Mouse (Mus musculus) stomach, embryonic 14.5 days (tissue): ENCODE data around the gene Serpina3c. TPM values are rescaled to one million over a fixed set of nuclear protein-coding genes. Genes with fewer than 3 reads are reported as not detected.

Source experiments
- ATAC-seq: fragments of 200-750 bp; cut with Nextera tagmentation; 2 replicates; pipeline ENCODE4 v1.8.0; 2017; ENCODE audit warnings: low read depth, moderate TSS enrichment; ENCODE audit not compliant: insufficient number of reproducible peaks, insufficient read depth, low FRiP score
- H3K27ac ChIP-seq: fragments of 300-500 bp; sonication (generic); 2 replicates; pipeline ENCODE4 v1.5.1; 2014; ENCODE audit warnings: mild to moderate bottlenecking, low read length, moderate library complexity, mixed read lengths
- H3K27me3 ChIP-seq: fragments of 300-500 bp; sonication (generic); 2 replicates; pipeline ENCODE4 v1.6.1; 2014; ENCODE audit warnings: low read length, control low read depth, mixed read lengths; ENCODE audit not compliant: control insufficient read depth, insufficient read depth
- H3K36me3 ChIP-seq: fragments of 300-500 bp; sonication (generic); 2 replicates; pipeline ENCODE4 v1.6.1; 2014; ENCODE audit warnings: mild to moderate bottlenecking, control low read depth, low read length, moderate library complexity, mixed read lengths; ENCODE audit not compliant: control insufficient read depth, insufficient read depth
- H3K4me1 ChIP-seq: fragments of 300-500 bp; sonication (generic); 2 replicates; pipeline ENCODE4 v1.6.1; 2014; ENCODE audit warnings: low read length, control low read depth, mixed read lengths; ENCODE audit not compliant: control insufficient read depth, insufficient read depth
- H3K4me2 ChIP-seq: fragments of 300-500 bp; sonication (generic); replicated peaks from 2 replicates; pipeline ENCODE4 v1.6.1; 2014; ENCODE audit warnings: low read depth, low read length, control low read depth
- H3K4me3 ChIP-seq: fragments of 300-500 bp; sonication (generic); 2 replicates; pipeline ENCODE4 v1.5.1; 2014; ENCODE audit warnings: low read depth, low read length, control low read depth
- H3K9ac ChIP-seq: fragments of 300-500 bp; sonication (generic); replicated peaks from 2 replicates; pipeline ENCODE4 v1.6.1; 2014; ENCODE audit warnings: low read depth, mild to moderate bottlenecking, control low read depth, low read length, moderate library complexity, mixed read lengths
- H3K9me3 ChIP-seq: fragments of 300-500 bp; sonication (generic); 2 replicates; pipeline ENCODE4 v1.6.1; 2016; ENCODE audit warnings: low read depth, low read length, control low read depth; ENCODE audit not compliant: control insufficient read depth
- WGBS: fragments of 180-500 bp; shearing (Covaris S2); extraction: QIAGEN DNeasy Blood & Tissue Kit; methylation state at CpG from one replicate; pipeline ENCODE4 v1.1.7; 2014; 5-methylcytosine and 5-hydroxymethylcytosine counted together
- polyA plus RNA-seq: library from polyadenylated mRNA; unstranded; fragments of >200 nt; fragmentation: Nextera tagmentation; extraction: Ambion mirVana; gene quantifications from 2 replicates; pipeline ENCODE4 v1.2.1, GENCODE M21; 2014

Serpina3c gene
- not detected in 2 replicates for polyA plus RNA-seq

GRCm38 (mm10) chr12:104153656-104154055 lies at the start of gene Serpina3c:
Gene Serpina3c, minus strand, starts transcription at chr12:104153870.
- no peak for ATAC-seq
- Histone ChIP-seq H3K27ac (no peak within 1 kb of the TSS), H3K4me2 (no peak within 1 kb of the TSS), H3K27me3 (no peaks in the 10 kb centered on the region), H3K36me3 (no peaks in the 10 kb centered on the region), H3K4me3 (no peak within 1 kb of the TSS), H3K9me3 (no peaks in the 10 kb centered on the region), H3K4me1 (no peaks in the 10 kb centered on the region), H3K9ac (no peak within 1 kb of the TSS)
- WGBS: 89% methylated on average over 2 of the region's 2 CpGs

GRCm38 (mm10) chr12:104190852-104191251 lies 37.2 kb upstream of the Serpina3c start:
- no peak overlapping the region for H3K9ac ChIP-seq
- H3K27me3 ChIP-seq: no peaks in the 10 kb centered on the region
- no peak overlapping the region for H3K4me3 ChIP-seq
- no peaks in the 10 kb centered on the region for H3K36me3 ChIP-seq
- no peaks in the 10 kb centered on the region for H3K9me3 ChIP-seq
- H3K27ac ChIP-seq: no peak overlapping the region
- no peak overlapping the region for H3K4me2 ChIP-seq
- H3K4me1 ChIP-seq: no peaks in the 10 kb centered on the region
- no peak for ATAC-seq

- H3K9me3 ChIP-seq: no peaks in the 10 kb centered on the region
- H3K4me2 ChIP-seq: no peak overlapping the region
These were observed 35.6 kb upstream of the Serpina3c start for GRCm38 (mm10) chr12:104189246-104189645.

GRCm38 (mm10) chr12:104186041-104186581 lies 32.4 kb upstream of the Serpina3c start:
- no peak overlapping the region for H3K4me2 ChIP-seq
- no peak for ATAC-seq

More at GRCm38 (mm10) chr12:104189246-104189645, 35.6 kb upstream of the Serpina3c start:
- Histone ChIP-seq H3K36me3 (no peaks in the 10 kb centered on the region), H3K4me1 (no peaks in the 10 kb centered on the region), H3K27me3 (no peaks in the 10 kb centered on the region), H3K27ac (no peak overlapping the region), H3K4me3 (no peak overlapping the region), H3K9ac (no peak overlapping the region)
- 68% methylated on average over 2 of the region's 2 CpGs for WGBS
- ATAC-seq: no peak

GRCm38 (mm10) chr12:104185046-104185445 lies 31.4 kb upstream of the Serpina3c start:
- ATAC-seq: no peak
- no peak overlapping the region for H3K27ac ChIP-seq
- no peaks in the 10 kb centered on the region for H3K27me3 ChIP-seq
- no peak overlapping the region for H3K9ac ChIP-seq
- no peak overlapping the region for H3K4me3 ChIP-seq
- H3K9me3 ChIP-seq: no peaks in the 10 kb centered on the region
- no peaks in the 10 kb centered on the region for H3K36me3 ChIP-seq
- no peaks in the 10 kb centered on the region for H3K4me1 ChIP-seq
- 73% methylated on average over 4 of the region's 4 CpGs for WGBS
- no peak overlapping the region for H3K4me2 ChIP-seq

More at GRCm38 (mm10) chr12:104186041-104186581, 32.4 kb upstream of the Serpina3c start:
- Histone ChIP-seq H3K9ac (no peak overlapping the region), H3K27ac (no peak overlapping the region), H3K36me3 (no peaks in the 10 kb centered on the region), H3K4me1 (no peaks in the 10 kb centered on the region), H3K9me3 (no peaks in the 10 kb centered on the region), H3K27me3 (no peaks in the 10 kb centered on the region), H3K4me3 (no peak overlapping the region)
- WGBS: 82% methylated on average over 3 of the region's 3 CpGs

GRCm38 (mm10) chr12:104178987-104179386 lies 25.3 kb upstream of the Serpina3c start:
- no peak overlapping the region for H3K4me2 ChIP-seq
- ATAC-seq: no peak
- H3K9ac ChIP-seq: no peak overlapping the region
- H3K9me3 ChIP-seq: no peaks in the 10 kb centered on the region
- no peak overlapping the region for H3K27ac ChIP-seq
- H3K4me1 ChIP-seq: no peaks in the 10 kb centered on the region
- 85% methylated on average over 2 of the region's 2 CpGs for WGBS
- H3K27me3 ChIP-seq: no peaks in the 10 kb centered on the region
- no peaks in the 10 kb centered on the region for H3K36me3 ChIP-seq
- H3K4me3 ChIP-seq: no peak overlapping the region

GRCm38 (mm10) chr12:104178577-104178976 lies 24.9 kb upstream of the Serpina3c start:
- Histone ChIP-seq H3K4me2 (no peak overlapping the region), H3K27ac (no peak overlapping the region), H3K9me3 (no peaks in the 10 kb centered on the region), H3K4me3 (no peak overlapping the region), H3K36me3 (no peaks in the 10 kb centered on the region), H3K27me3 (no peaks in the 10 kb centered on the region), H3K9ac (no peak overlapping the region), H3K4me1 (no peaks in the 10 kb centered on the region)
- no peak for ATAC-seq

- Histone ChIP-seq H3K36me3 (no peaks in the 10 kb centered on the region), H3K4me3 (no peak overlapping the region), H3K27me3 (no peaks in the 10 kb centered on the region), H3K9ac (no peak overlapping the region), H3K4me2 (no peak overlapping the region), H3K27ac (no peak overlapping the region), H3K9me3 (no peaks in the 10 kb centered on the region), H3K4me1 (no peaks in the 10 kb centered on the region)
- 82% methylated on average over 3 of the region's 3 CpGs for WGBS
- ATAC-seq: no peak
These were observed 22.0 kb upstream of the Serpina3c start for GRCm38 (mm10) chr12:104175636-104176035.

GRCm38 (mm10) chr12:104174747-104175146 lies 21.1 kb upstream of the Serpina3c start:
- H3K9ac ChIP-seq: no peak overlapping the region
- H3K4me2 ChIP-seq: no peak overlapping the region
- H3K27me3 ChIP-seq: no peaks in the 10 kb centered on the region
- H3K4me1 ChIP-seq: no peaks in the 10 kb centered on the region
- no peaks in the 10 kb centered on the region for H3K36me3 ChIP-seq
- H3K27ac ChIP-seq: no peak overlapping the region
- H3K4me3 ChIP-seq: no peak overlapping the region
- 64% methylated on average over 3 of the region's 3 CpGs for WGBS
- H3K9me3 ChIP-seq: no peaks in the 10 kb centered on the region
- no peak for ATAC-seq
